Mouse (Mus musculus) hindbrain, embryonic 12.5 days (tissue): ENCODE measurements around the gene Cstad. TPM values are rescaled to one million over a fixed set of nuclear protein-coding genes. Genes with fewer than 3 reads are reported as not detected.

Experiments used
- ATAC-seq: fragments of 200-750 bp; cut with Nextera tagmentation; 2 replicates; pipeline ENCODE4 v1.8.0; 2017; ENCODE audit warnings: moderate TSS enrichment; ENCODE audit not compliant: low FRiP score
- H3K27ac ChIP-seq: fragments of 300-500 bp; sonication (generic); 2 replicates; pipeline ENCODE4 v1.5.1; 2016; ENCODE audit warnings: mild to moderate bottlenecking
- H3K27me3 ChIP-seq: fragments of 300-500 bp; sonication (generic); 2 replicates; pipeline ENCODE4 v1.6.1; 2016; ENCODE audit warnings: mild to moderate bottlenecking
- H3K36me3 ChIP-seq: fragments of 300-500 bp; sonication (generic); 2 replicates; pipeline ENCODE4 v1.6.1; 2016; ENCODE audit warnings: mild to moderate bottlenecking
- H3K4me1 ChIP-seq: fragments of 300-500 bp; sonication (generic); 2 replicates; pipeline ENCODE4 v1.6.1; 2016
- H3K4me2 ChIP-seq: fragments of 300-500 bp; sonication (generic); replicated peaks from 2 replicates; pipeline ENCODE4 v1.6.1; 2016; ENCODE audit warnings: mild to moderate bottlenecking
- H3K4me3 ChIP-seq: fragments of 300-500 bp; sonication (generic); 2 replicates; pipeline ENCODE4 v1.5.1; 2016; ENCODE audit warnings: mild to moderate bottlenecking
- H3K9ac ChIP-seq: fragments of 300-500 bp; sonication (generic); 2 replicates; pipeline ENCODE4 v1.6.1; 2016; ENCODE audit warnings: mild to moderate bottlenecking, moderate library complexity
- H3K9me3 ChIP-seq: fragments of 300-500 bp; sonication (generic); replicated peaks from 2 replicates; pipeline ENCODE4 v1.6.1; 2016; ENCODE audit warnings: mild to moderate bottlenecking
- WGBS: fragments of 180-500 bp; shearing (Covaris S2); methylation state at CpG from one replicate; pipeline ENCODE4 v1.1.7; 2016; 5-methylcytosine and 5-hydroxymethylcytosine counted together
- polyA plus RNA-seq: library from polyadenylated mRNA; unstranded; fragments of >200 nt; fragmentation: Nextera tagmentation; extraction: Ambion mirVana; gene quantifications from 2 replicates; pipeline ENCODE4 v1.2.1, GENCODE M21; 2016

The Cstad gene
- polyA plus RNA-seq, 1 experiment from 2014 or later: 0.45 TPM

GRCm38 (mm10) chr2:30600965-30601841 is 6.4 kb downstream of the Cstad start:
- Histone ChIP-seq H3K9me3 (no peaks in the 10 kb centered on the region), H3K4me1 (peaks cover 57% of the 10 kb centered on the region), H3K9ac (peak overlapping the region; percentile 18; the same call in 1 of the 2 replicates), H3K4me2 (peak overlapping the region; percentile 28), H3K27ac (peak overlapping the region; percentile 62), H3K4me3 (no peak overlapping the region), H3K36me3 (no peaks in the 10 kb centered on the region), H3K27me3 (no peaks in the 10 kb centered on the region)
- no peak for ATAC-seq
- WGBS: 7% methylated on average over 19 of the region's 20 CpGs

GRCm38 (mm10) chr2:30602451-30602850 is 7.6 kb downstream of the Cstad start:
- H3K4me1 ChIP-seq: peaks cover 69% of the 10 kb centered on the region
- no peak overlapping the region for H3K4me2 ChIP-seq
- H3K9me3 ChIP-seq: no peaks in the 10 kb centered on the region
- H3K36me3 ChIP-seq: no peaks in the 10 kb centered on the region
- H3K9ac ChIP-seq: no peak overlapping the region
- peak overlapping the region; percentile 62; the same call in 1 of the 2 replicates for H3K27ac ChIP-seq
- H3K27me3 ChIP-seq: no peaks in the 10 kb centered on the region
- ATAC-seq: no peak
- H3K4me3 ChIP-seq: no peak overlapping the region

GRCm38 (mm10) chr2:30603731-30604130 is 8.9 kb downstream of the Cstad start:
- Histone ChIP-seq H3K9me3 (no peaks in the 10 kb centered on the region), H3K27me3 (no peaks in the 10 kb centered on the region), H3K4me3 (no peak overlapping the region), H3K27ac (peak overlapping the region; percentile 96; the same call in 1 of the 2 replicates), H3K4me2 (no peak overlapping the region), H3K4me1 (peaks cover 81% of the 10 kb centered on the region), H3K9ac (no peak overlapping the region), H3K36me3 (no peaks in the 10 kb centered on the region)
- 72% methylated on average over 5 of the region's 5 CpGs for WGBS
- ATAC-seq: no peak

GRCm38 (mm10) chr2:30604880-30605761 is 10.3 kb downstream of the Cstad start:
- H3K9ac ChIP-seq: peak overlapping the region; percentile 45
- no peaks in the 10 kb centered on the region for H3K36me3 ChIP-seq
- WGBS: 2% methylated on average over 32 of the region's 32 CpGs
- H3K4me2 ChIP-seq: peak overlapping the region; percentile 44
- ATAC-seq: no peak
- H3K27ac ChIP-seq: peak overlapping the region; percentile 96
- no peaks in the 10 kb centered on the region for H3K27me3 ChIP-seq
- no peak overlapping the region for H3K4me3 ChIP-seq
- H3K9me3 ChIP-seq: no peaks in the 10 kb centered on the region
- peaks cover 84% of the 10 kb centered on the region for H3K4me1 ChIP-seq

GRCm38 (mm10) chr2:30605762-30606051 is 10.9 kb downstream of the Cstad start:
- Histone ChIP-seq H3K4me1 (peaks cover 78% of the 10 kb centered on the region), H3K36me3 (no peaks in the 10 kb centered on the region), H3K9me3 (no peaks in the 10 kb centered on the region), H3K27me3 (no peaks in the 10 kb centered on the region), H3K4me2 (peak overlapping the region; percentile 44; the same call in 1 of the 2 replicates), H3K9ac (0 out of 2 replicates have a peak overlapping the region, but pooled peaks have one; percentile 13), H3K27ac (peak overlapping the region; percentile 96), H3K4me3 (no peak overlapping the region)
- 9% methylated on average over 5 of the region's 6 CpGs for WGBS
- no peak for ATAC-seq

- H3K27ac ChIP-seq: peak overlapping the region; percentile 96
- WGBS: 8% methylated on average over 23 of the region's 23 CpGs
- no peak overlapping the region; the same call in 1 of the 2 replicates for H3K4me3 ChIP-seq
- H3K9me3 ChIP-seq: no peaks in the 10 kb centered on the region
- peaks cover 69% of the 10 kb centered on the region for H3K4me1 ChIP-seq
- peak; percentile 73 for ATAC-seq
- peak overlapping the region; percentile 40 for H3K4me2 ChIP-seq
- no peaks in the 10 kb centered on the region for H3K36me3 ChIP-seq
- H3K9ac ChIP-seq: peak overlapping the region; percentile 42; the same call in 1 of the 2 replicates
- no peaks in the 10 kb centered on the region for H3K27me3 ChIP-seq
These were observed 11.8 kb downstream of the Cstad start for GRCm38 (mm10) chr2:30606621-30607052.

- H3K27me3 ChIP-seq: no peaks in the 10 kb centered on the region
- no peaks in the 10 kb centered on the region for H3K36me3 ChIP-seq
- peaks cover 60% of the 10 kb centered on the region for H3K4me1 ChIP-seq
- no peak overlapping the region for H3K9ac ChIP-seq
- H3K9me3 ChIP-seq: no peaks in the 10 kb centered on the region
- H3K4me3 ChIP-seq: no peak overlapping the region
- ATAC-seq: no peak
- no peak overlapping the region for H3K4me2 ChIP-seq
- peak overlapping the region; percentile 96 for H3K27ac ChIP-seq
- WGBS: 58% methylated on average over 8 of the region's 8 CpGs
These were observed 13.1 kb downstream of the Cstad start for GRCm38 (mm10) chr2:30607941-30608340.

GRCm38 (mm10) chr2:30608690-30609201 is 13.9 kb downstream of the Cstad start:
- no peak for ATAC-seq
- 60% methylated on average over 10 of the region's 10 CpGs for WGBS
- H3K27me3 ChIP-seq: no peaks in the 10 kb centered on the region
- peaks cover 60% of the 10 kb centered on the region for H3K4me1 ChIP-seq
- no peak overlapping the region for H3K9ac ChIP-seq
- 0 out of 2 replicates have a peak overlapping the region, but pooled peaks have one; percentile 19 for H3K27ac ChIP-seq
- no peaks in the 10 kb centered on the region for H3K36me3 ChIP-seq
- no peak overlapping the region for H3K4me3 ChIP-seq
- no peaks in the 10 kb centered on the region for H3K9me3 ChIP-seq
- H3K4me2 ChIP-seq: no peak overlapping the region

- under 1% methylated on average over 18 of the region's 18 CpGs for WGBS
- Histone ChIP-seq H3K27ac (peak overlapping the region; percentile 87), H3K4me3 (peak overlapping the region; percentile 8; the same call in 1 of the 2 replicates), H3K27me3 (no peaks in the 10 kb centered on the region), H3K9me3 (no peaks in the 10 kb centered on the region), H3K9ac (peak overlapping the region; percentile 53), H3K4me1 (peaks cover 34% of the 10 kb centered on the region), H3K36me3 (no peaks in the 10 kb centered on the region), H3K4me2 (peak overlapping the region; percentile 44)
- ATAC-seq: peak; percentile 48; the same call in 1 of the 2 replicates
These were observed 18.7 kb downstream of the Cstad start for GRCm38 (mm10) chr2:30613574-30613973.

GRCm38 (mm10) chr2:30614151-30614923 is 19.5 kb downstream of the Cstad start:
- peaks cover 29% of the 10 kb centered on the region for H3K4me1 ChIP-seq
- H3K4me2 ChIP-seq: peak overlapping the region; percentile 44
- H3K27ac ChIP-seq: peak overlapping the region; percentile 87
- peak; percentile 51 for ATAC-seq
- H3K27me3 ChIP-seq: no peaks in the 10 kb centered on the region
- H3K9me3 ChIP-seq: no peaks in the 10 kb centered on the region
- 27% methylated on average over 9 of the region's 9 CpGs for WGBS
- peak overlapping the region; percentile 53 for H3K9ac ChIP-seq
- 0 out of 2 replicates have a peak overlapping the region, but pooled peaks have one; percentile 8 for H3K4me3 ChIP-seq
- H3K36me3 ChIP-seq: no peaks in the 10 kb centered on the region

GRCm38 (mm10) chr2:30615869-30616268 is 21.0 kb downstream of the Cstad start:
- H3K9ac ChIP-seq: no peak overlapping the region
- WGBS: 81% methylated on average over 2 of the region's 2 CpGs
- H3K36me3 ChIP-seq: no peaks in the 10 kb centered on the region
- no peak overlapping the region for H3K4me3 ChIP-seq
- no peaks in the 10 kb centered on the region for H3K27me3 ChIP-seq
- 0 out of 2 replicates have a peak, but pooled peaks cover 3% of the 10 kb centered on the region for H3K9me3 ChIP-seq
- peaks cover 29% of the 10 kb centered on the region for H3K4me1 ChIP-seq
- ATAC-seq: no peak
- no peak overlapping the region for H3K27ac ChIP-seq
- no peak overlapping the region for H3K4me2 ChIP-seq
